Mouse (Mus musculus) skeletal muscle tissue, adult 2 months (tissue): ENCODE measurements around the gene Rnf11.
"Not testable (repeated sequence)": the region's sequence is repeated elsewhere in the genome, so short reads cannot be mapped to it uniquely, and the experiment has no call there.

Experiments used
- DNase-seq: peaks from one replicate; pipeline ENCODE4 v3.0.0-alpha.2; 2012; ENCODE audit warnings: low read depth, low spot score

The Rnf11 gene

GRCm38 (mm10) chr4:109412233-109412632 lies 72.3 kb downstream of the Rnf11 start:
- no peak for DNase-seq

DNA sequence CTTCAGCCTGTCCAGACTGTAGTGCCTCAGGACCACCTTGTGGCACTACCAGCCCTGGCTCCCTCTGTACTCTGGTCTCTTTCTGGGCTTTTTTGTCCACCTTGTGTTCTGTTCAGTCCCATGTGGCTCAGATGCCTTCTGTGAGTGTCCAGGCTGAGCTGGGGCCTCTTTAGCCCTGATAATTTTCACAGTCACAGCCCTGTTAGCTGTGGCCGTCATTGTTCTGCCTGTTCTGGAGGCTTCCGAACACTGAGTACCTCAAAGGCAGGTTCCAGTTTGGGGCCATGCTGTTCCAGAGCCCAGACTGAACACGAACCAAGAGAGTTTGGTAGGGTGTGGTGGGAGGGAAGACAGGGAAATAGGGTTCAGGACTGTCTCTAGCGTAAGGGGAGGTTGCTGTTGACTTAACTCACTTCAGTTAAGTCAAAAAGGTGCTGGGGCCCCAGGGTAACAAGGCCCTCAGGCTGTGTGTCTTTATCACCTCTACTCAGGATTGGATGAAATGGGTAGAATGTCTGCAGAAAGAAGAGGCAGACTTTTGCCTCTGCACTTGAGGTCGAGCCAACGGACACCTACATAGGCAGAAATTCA lies 73.1 kb downstream of the Rnf11 start:
- DNase-seq: no peak

DNA sequence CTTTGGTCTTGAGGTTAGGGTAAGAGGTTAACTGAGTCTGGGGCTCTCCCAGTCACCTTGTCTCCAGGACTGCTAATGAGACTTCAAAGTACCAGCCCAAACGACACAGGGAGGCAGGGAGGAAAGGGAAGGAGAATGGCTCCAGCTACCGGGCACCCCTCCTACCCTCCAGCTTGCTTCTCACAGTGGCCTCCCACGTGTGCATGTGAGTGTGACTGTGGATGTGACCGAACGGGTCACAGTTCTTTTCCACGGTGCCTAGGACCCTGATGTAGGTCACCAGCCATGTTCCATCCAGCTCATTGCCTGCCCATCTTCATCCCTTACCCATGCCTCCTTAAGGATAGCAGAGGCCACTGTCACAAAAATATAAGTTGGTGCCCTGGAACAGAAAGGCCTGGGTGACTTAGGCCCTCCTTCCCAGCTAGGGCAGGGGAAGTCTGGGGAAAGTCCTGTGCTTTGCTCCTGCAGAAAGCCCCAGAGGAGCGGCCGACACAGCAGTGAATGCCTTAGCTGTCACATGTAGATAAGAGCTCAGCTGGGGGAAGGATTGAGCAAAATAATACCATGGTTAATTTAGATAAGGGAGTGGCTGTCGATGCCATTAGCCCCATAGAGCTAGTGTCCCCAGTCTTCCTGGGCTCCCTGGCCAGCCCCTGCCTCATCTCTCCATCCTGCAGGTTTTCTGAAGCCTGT lies 73.7 kb downstream of the Rnf11 start:
- DNase-seq: no peak

DNA sequence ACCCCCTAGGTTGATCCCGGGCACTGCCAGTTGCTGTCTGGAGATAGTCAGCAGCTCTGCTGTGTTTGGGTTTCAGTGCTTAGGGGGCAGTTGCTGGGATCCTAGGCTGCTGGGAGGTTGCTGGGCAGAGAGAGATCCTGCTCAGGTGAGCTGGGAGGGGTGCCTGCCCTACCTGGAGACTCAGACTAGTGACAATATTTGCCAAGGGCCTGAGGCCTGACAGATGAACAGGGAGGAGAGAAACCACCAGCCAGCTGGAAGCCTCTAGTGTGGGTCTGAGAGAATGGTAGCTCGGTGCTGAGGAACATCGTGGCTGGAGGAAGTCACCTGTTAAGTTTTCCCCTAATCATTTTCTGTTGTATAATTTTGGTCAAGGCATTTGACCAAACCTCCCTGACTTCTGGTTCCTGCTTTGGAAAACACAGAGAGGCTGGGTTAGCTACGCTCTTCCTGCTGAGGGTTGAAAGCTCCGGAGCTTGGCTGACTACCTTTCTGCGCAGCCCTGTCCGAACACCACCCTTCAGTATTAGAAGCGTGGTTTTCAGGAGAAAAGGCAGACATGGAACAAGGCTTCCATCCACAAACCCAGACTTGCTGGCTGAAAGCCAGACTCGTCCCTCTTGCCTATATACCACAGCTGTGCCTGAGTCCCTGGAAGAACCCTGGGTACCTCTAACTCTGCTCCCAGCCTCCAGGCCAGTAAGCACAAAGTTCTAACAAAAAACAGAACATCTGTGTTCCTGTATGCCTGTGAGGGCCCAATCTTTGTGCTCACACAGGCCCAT lies 76.6 kb downstream of the Rnf11 start:
- no peak for DNase-seq

GRCm38 (mm10) chr4:109407176-109407520 lies 77.4 kb downstream of the Rnf11 start:
- no peak for DNase-seq

DNA sequence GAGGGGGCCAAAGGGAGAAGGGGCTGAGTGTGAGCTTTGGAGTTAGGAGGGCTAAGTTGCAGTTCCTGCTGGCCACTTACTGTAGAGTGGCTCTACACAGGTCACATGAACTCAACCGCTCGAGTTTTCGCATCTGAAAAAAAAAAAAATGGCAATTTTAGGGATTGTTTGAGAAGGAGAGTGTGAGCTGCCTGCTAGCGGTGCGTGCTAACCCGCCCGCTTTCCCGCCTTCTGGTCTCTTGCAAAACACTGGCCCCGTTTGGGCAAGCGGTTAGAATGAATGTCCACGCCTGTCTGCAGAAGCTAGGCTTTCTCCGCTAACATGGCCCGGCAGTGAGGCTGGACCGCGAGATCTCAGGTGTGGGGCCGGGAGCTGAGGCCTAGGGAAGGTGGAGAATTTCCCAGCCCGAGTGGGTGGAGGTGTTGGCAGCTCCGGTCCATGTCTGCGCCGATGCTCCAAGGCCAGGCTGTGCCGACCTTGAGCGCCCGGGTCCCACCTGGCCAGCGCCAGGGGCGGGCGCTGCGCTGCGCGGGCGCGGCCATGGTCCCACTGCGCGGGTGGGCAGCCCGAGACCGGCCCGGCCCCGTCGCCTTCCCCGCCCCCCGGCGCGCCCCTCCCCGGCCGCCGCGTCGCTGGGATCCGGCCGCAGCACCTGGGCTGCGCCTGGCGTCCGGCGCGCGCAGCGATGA lies 77.9 kb downstream of the Rnf11 start, which contains the start of gene Ttc39a:
TSS of gene Ttc39a (plus strand) at position 138 of the 690 bp plus-strand sequence.
- no peak for DNase-seq

DNA sequence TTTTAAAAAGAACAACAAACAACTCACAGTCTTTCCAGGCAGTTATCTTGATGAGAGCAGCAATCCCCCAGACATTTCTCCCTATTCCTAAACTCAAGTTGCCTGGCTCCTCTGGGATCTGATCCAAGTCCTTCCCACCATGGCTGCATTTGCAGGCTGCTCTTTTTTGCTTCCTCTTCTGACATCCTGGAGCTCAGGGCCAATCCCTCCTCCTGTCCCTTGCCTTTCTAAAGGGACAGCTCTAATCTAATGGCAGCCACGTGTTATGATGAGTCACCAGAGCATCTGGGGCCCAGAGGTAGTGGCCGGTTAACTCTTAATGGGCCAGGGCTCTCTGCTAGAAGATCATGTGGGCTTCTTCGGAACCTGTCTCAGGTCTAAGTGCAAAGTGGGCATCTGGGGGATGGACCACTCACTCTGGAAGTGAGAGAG lies 78.5 kb downstream of the Rnf11 start:
- DNase-seq: peak; percentile 72

DNA sequence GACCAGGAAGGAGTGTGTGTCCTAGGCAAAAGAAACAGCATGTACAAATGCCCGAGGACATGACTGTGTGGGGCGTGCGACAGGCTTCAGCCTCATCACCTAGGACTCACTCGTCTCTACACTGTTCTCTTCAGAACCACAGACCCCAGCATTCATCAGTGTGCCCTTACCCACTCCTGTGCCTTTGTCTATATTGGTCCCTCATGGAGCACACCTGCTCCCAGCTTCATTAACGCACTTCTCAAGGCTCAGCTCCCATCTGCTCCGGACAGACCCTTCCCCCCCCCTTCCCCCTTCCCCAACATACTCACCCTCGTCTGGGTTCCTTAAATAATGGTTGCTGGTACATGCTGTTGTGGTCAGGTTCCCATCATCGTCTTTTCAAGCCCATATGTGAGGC lies 79.1 kb downstream of the Rnf11 start:
- DNase-seq: no peak

DNA sequence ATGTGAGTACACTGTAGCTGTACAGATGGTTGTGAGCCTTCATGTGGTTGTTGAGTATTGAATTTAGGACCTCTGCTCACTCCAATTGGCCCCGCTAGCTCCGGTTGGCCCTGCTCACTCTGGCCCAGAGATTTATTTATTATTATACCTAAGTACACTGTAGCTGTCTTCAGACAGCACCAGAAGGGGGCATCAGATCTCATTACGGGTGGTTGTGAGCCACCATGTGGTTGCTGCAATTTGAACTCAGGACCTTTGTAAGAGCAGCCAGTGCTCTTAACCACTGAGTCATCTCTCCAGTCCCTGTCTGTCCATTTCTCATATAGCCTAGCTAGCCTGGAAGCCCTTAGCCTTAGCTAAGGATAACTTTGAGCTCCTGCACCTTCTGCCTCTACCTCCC lies 79.6 kb downstream of the Rnf11 start:
- DNase-seq: not testable (repeated sequence)

GRCm38 (mm10) chr4:109401176-109401689 lies 83.3 kb downstream of the Rnf11 start:
- DNase-seq: no peak
